Mouse (Mus musculus) lung, embryonic 14.5 days (tissue): Measurements from ENCODE around the gene Trappc2l. TPM values are rescaled to one million over a fixed set of nuclear protein-coding genes. Genes with fewer than 3 reads are reported as not detected.

Experiments used
- ATAC-seq: fragments of 200-750 bp; cut with Nextera tagmentation; 2 replicates; pipeline ENCODE4 v1.8.0; 2017; ENCODE audit warnings: mild to moderate bottlenecking, moderate TSS enrichment, moderate library complexity; ENCODE audit not compliant: insufficient read depth
- DNase-seq: peaks from one replicate; pipeline ENCODE4 v3.0.0-alpha.2; 2015
- H3K27ac ChIP-seq: fragments of 300-500 bp; sonication (generic); 2 replicates; pipeline ENCODE4 v1.5.1; 2014; ENCODE audit warnings: low read depth, mild to moderate bottlenecking, moderate library complexity
- H3K27me3 ChIP-seq: fragments of 300-500 bp; sonication (generic); 2 replicates; pipeline ENCODE4 v1.6.1; 2014; ENCODE audit warnings: low read length, control low read depth; ENCODE audit not compliant: insufficient read depth
- H3K36me3 ChIP-seq: fragments of 300-500 bp; sonication (generic); 2 replicates; pipeline ENCODE4 v1.6.1; 2014; ENCODE audit warnings: control low read depth; ENCODE audit not compliant: insufficient read depth
- H3K4me1 ChIP-seq: fragments of 300-500 bp; sonication (generic); 2 replicates; pipeline ENCODE4 v1.6.1; 2014; ENCODE audit warnings: antibody characterized with exemption, control low read depth; ENCODE audit not compliant: insufficient read depth
- H3K4me2 ChIP-seq: fragments of 300-500 bp; sonication (generic); 2 replicates; pipeline ENCODE4 v1.6.1; 2014; ENCODE audit warnings: mild to moderate bottlenecking
- H3K4me3 ChIP-seq: fragments of 300-500 bp; sonication (generic); 2 replicates; pipeline ENCODE4 v1.5.1; 2014; ENCODE audit warnings: low read depth, low read length
- H3K9ac ChIP-seq: fragments of 300-500 bp; sonication (generic); 2 replicates; pipeline ENCODE4 v1.6.1; 2014
- H3K9me3 ChIP-seq: fragments of 300-500 bp; sonication (generic); 2 replicates; pipeline ENCODE4 v1.6.1; 2016; ENCODE audit warnings: low read depth, low read length, control low read depth
- CTCF ChIP-seq: IDR thresholded peaks from 2 replicates; pipeline ENCODE4 v1.5.1; 2016; ENCODE audit warnings: antibody characterized with exemption, low read depth
- WGBS: fragments of 180-500 bp; shearing (Covaris S2); extraction: QIAGEN DNeasy Blood & Tissue Kit; methylation state at CpG from one replicate; pipeline ENCODE4 v1.1.7; 2014; 5-methylcytosine and 5-hydroxymethylcytosine counted together
- polyA plus RNA-seq: library from polyadenylated mRNA; unstranded; fragments of >200 nt; fragmentation: Nextera tagmentation; extraction: Ambion mirVana; gene quantifications from 2 replicates; pipeline ENCODE4 v1.2.1, GENCODE M21; 2014

The Trappc2l gene
- polyA plus RNA-seq, 1 experiment from 2014 or later, result 57.2 TPM

DNA sequence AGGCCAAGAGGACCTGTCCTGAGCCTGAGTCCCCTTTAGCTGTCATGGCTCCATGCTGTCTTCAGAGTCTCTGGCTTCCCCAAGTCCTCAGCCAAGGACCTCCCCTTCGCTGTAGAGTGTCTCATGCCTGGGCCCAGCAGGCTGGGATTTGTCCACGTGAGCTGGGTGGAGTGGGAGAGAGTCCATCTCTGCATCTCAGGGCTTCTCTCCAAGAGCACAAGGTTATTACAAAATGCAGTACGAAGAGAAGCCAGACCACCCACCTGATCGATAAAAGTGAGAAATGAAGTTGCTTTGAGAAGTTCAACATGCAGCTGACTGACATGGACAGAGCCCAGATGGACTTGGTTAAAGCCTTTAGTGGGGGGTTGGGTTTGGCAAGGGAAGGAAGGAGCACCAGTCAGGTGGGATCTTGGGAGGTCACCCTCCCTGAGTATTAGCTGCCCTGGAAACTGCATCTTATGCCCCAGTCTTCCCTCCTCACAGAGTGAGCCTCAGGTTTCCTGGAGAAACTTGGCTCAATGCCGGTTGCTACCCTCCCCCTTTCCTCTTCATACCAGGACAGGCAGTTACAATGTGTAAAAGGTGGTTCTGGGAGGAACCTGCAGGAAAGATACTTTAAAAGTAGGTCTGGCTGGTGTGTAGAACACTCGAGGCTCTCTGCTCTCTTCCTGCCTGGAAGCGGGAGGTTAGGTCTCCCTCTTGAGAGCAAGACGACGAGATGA lies 4.9 kb downstream of the Trappc2l start:
- ATAC-seq, result no peak
- TF ChIP-seq CTCF, result no peak
- no peaks in the 10 kb centered on the region for H3K27me3 ChIP-seq
- H3K4me3 ChIP-seq, result no peak overlapping the region
- no peak overlapping the region for H3K9ac ChIP-seq
- H3K27ac ChIP-seq, result peak overlapping the region; percentile 18; the same call in 1 of the 2 replicates
- WGBS, result 43% methylated on average over 9 of the region's 9 CpGs
- H3K4me2 ChIP-seq, result no peak overlapping the region
- peaks cover 9% of the 10 kb centered on the region; the same call in 1 of the 2 replicates for H3K36me3 ChIP-seq
- H3K4me1 ChIP-seq, result 0 out of 2 replicates have a peak, but pooled peaks cover 5% of the 10 kb centered on the region
- peak; percentile 62 for DNase-seq
- no peaks in the 10 kb centered on the region for H3K9me3 ChIP-seq

GRCm38 (mm10) chr8:122617947-122618546 lies 6.6 kb downstream of the Trappc2l start:
- Histone ChIP-seq H3K27me3 (no peaks in the 10 kb centered on the region), H3K4me1 (no peaks in the 10 kb centered on the region), H3K9ac (no peak overlapping the region), H3K36me3 (peaks cover 9% of the 10 kb centered on the region; the same call in 1 of the 2 replicates), H3K4me3 (no peak overlapping the region), H3K9me3 (no peaks in the 10 kb centered on the region), H3K4me2 (no peak overlapping the region), H3K27ac (no peak overlapping the region)
- WGBS, result 33% methylated on average over 5 of the region's 7 CpGs
- DNase-seq (peak; percentile 95), ATAC-seq (peak; percentile 13; the same call in 1 of the 2 replicates)
- TF ChIP-seq CTCF, result peak; percentile 79

DNA sequence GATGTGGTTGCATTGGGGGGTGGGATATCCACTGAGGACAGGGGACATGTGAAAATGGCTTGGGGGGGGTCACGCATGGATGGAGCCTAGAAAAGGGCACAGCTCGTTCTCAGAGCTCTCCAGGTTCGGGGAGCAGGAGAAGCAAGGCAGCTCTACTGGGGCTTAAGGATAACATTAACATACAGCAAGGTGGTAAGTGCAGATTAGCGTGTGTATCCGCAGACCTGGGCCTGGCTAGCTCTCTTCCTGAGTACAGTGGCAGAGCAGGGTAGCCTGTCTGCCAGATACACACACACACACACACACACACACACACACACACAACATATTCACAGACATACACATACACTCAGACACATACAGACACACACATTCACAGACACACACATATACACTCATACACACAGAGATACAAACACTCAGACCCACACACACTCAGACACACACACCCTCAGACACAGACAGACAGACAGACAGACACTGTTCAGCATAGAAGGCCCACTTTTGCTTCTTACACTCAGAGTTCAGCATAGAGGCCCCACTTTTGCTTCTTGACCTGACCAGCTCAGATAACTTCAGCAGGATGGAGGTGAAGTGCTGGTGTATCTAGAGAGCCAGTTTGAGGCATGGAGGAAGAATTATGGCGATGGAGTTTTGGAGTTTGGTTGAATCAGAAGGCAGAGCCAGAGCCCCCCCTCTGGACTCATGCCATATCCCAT lies 7.4 kb downstream of the Trappc2l start:
- no peak for DNase-seq
- TF ChIP-seq CTCF, result no peak
- no peaks in the 10 kb centered on the region for H3K27me3 ChIP-seq
- no peak overlapping the region for H3K4me3 ChIP-seq
- H3K4me2 ChIP-seq, result no peak overlapping the region
- no peak; the same call in 1 of the 2 replicates for ATAC-seq
- no peak overlapping the region for H3K9ac ChIP-seq
- no peak overlapping the region for H3K27ac ChIP-seq
- no peaks in the 10 kb centered on the region for H3K4me1 ChIP-seq
- H3K9me3 ChIP-seq, result no peaks in the 10 kb centered on the region
- WGBS, result 68% methylated on average over 6 of the region's 6 CpGs
- H3K36me3 ChIP-seq, result peaks cover 9% of the 10 kb centered on the region; the same call in 1 of the 2 replicates

GRCm38 (mm10) chr8:122620446-122620845 lies 9.0 kb downstream of the Trappc2l start:
- 30% methylated on average over 5 of the region's 5 CpGs for WGBS
- H3K4me2 ChIP-seq, result no peak overlapping the region
- ATAC-seq, result no peak
- H3K4me3 ChIP-seq, result no peak overlapping the region
- TF ChIP-seq CTCF, result no peak
- no peak overlapping the region for H3K27ac ChIP-seq
- peaks cover 3% of the 10 kb centered on the region; the same call in 1 of the 2 replicates for H3K36me3 ChIP-seq
- no peak for DNase-seq
- no peaks in the 10 kb centered on the region for H3K9me3 ChIP-seq
- H3K27me3 ChIP-seq, result no peaks in the 10 kb centered on the region
- H3K4me1 ChIP-seq, result no peaks in the 10 kb centered on the region
- no peak overlapping the region for H3K9ac ChIP-seq

DNA sequence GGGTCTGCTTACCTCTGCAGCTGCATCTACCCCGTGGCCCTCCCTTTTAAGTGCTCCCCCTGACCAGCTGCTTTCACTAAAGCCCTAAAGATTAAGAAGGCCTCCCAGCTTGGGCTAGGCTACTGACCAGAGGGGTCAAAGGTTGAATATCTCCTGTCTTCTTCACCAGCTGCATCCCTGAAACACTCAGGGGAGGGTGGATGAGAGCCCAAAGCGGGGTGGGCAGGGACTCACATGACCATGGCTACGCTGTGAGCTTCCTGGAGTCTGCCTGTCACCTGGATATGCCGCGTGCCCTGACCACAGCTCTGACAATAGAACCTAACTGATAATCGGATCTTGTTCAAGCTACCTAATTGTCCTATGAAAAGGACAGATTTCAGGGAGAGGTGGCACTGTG lies 11.3 kb downstream of the Trappc2l start, which contains the start of gene Pabpn1l:
Gene Pabpn1l (minus strand): TSS at position 13 of the 400 bp plus-strand sequence.
- ATAC-seq (no peak), DNase-seq (no peak)
- 55% methylated on average over 6 of the region's 6 CpGs for WGBS
- Histone ChIP-seq H3K9ac (no peak within 1 kb of the TSS), H3K4me2 (no peak within 1 kb of the TSS), H3K27me3 (no peaks in the 10 kb centered on the region), H3K4me1 (no peaks in the 10 kb centered on the region), H3K4me3 (no peak within 1 kb of the TSS), H3K9me3 (no peaks in the 10 kb centered on the region), H3K27ac (no peak within 1 kb of the TSS), H3K36me3 (no peaks in the 10 kb centered on the region)
- no peak for TF ChIP-seq CTCF

GRCm38 (mm10) chr8:122623844-122624642 lies 12.6 kb downstream of the Trappc2l start:
- ATAC-seq (no peak), DNase-seq (no peak)
- no peaks in the 10 kb centered on the region for H3K9me3 ChIP-seq
- no peak overlapping the region for H3K4me3 ChIP-seq
- H3K27me3 ChIP-seq, result no peaks in the 10 kb centered on the region
- H3K4me1 ChIP-seq, result no peaks in the 10 kb centered on the region
- no peak overlapping the region for H3K4me2 ChIP-seq
- H3K27ac ChIP-seq, result no peak overlapping the region
- WGBS, result 87% methylated on average over 17 of the region's 17 CpGs
- no peaks in the 10 kb centered on the region for H3K36me3 ChIP-seq
- no peak for TF ChIP-seq CTCF
- H3K9ac ChIP-seq, result no peak overlapping the region
